Mouse (Mus musculus) midbrain, postnatal 0 days (tissue): ENCODE measurements around the gene Zfp282. TPM values are rescaled to one million over a fixed set of nuclear protein-coding genes. Genes with fewer than 3 reads are reported as not detected.

ENCODE experiments used
- ATAC-seq: fragments of 200-750 bp; cut with Nextera tagmentation; 2 replicates; pipeline ENCODE4 v1.8.0; 2017; ENCODE audit warnings: moderate number of reproducible peaks, mild to moderate bottlenecking, moderate TSS enrichment, moderate library complexity; ENCODE audit not compliant: low FRiP score
- DNase-seq: peaks from one replicate; pipeline ENCODE4 v3.0.0-alpha.2; 2015; ENCODE audit warnings: low spot score
- H3K27ac ChIP-seq: fragments of 300-500 bp; sonication (generic); 2 replicates; pipeline ENCODE4 v1.5.1; 2014; ENCODE audit warnings: low read depth, mild to moderate bottlenecking, low read length, mixed read lengths
- H3K27me3 ChIP-seq: fragments of 300-500 bp; sonication (generic); 2 replicates; pipeline ENCODE4 v1.6.1; 2014; ENCODE audit warnings: low read length, control low read depth, mixed read lengths; ENCODE audit not compliant: insufficient read depth
- H3K36me3 ChIP-seq: fragments of 300-500 bp; sonication (generic); 2 replicates; pipeline ENCODE4 v1.6.1; 2014; ENCODE audit warnings: low read length, control low read depth, mixed read lengths; ENCODE audit not compliant: insufficient read depth
- H3K4me1 ChIP-seq: fragments of 300-500 bp; sonication (generic); 2 replicates; pipeline ENCODE4 v1.6.1; 2014; ENCODE audit warnings: mild to moderate bottlenecking, control low read depth, antibody characterized with exemption, low read length, mixed read lengths; ENCODE audit not compliant: insufficient read depth
- H3K4me2 ChIP-seq: fragments of 300-500 bp; sonication (generic); 2 replicates; pipeline ENCODE4 v1.6.1; 2014; ENCODE audit warnings: low read depth, mild to moderate bottlenecking, low read length, mixed read lengths; ENCODE audit not compliant: poor library complexity, severe bottlenecking
- H3K4me3 ChIP-seq: fragments of 300-500 bp; sonication (generic); 2 replicates; pipeline ENCODE4 v1.5.1; 2014; ENCODE audit warnings: low read depth, mild to moderate bottlenecking, low read length, moderate library complexity
- H3K9ac ChIP-seq: fragments of 300-500 bp; sonication (generic); replicated peaks from 2 replicates; pipeline ENCODE4 v1.6.1; 2014; ENCODE audit warnings: mild to moderate bottlenecking, low read length, moderate library complexity, mixed read lengths; ENCODE audit not compliant: poor library complexity, severe bottlenecking
- H3K9me3 ChIP-seq: fragments of 300-500 bp; sonication (generic); 2 replicates; pipeline ENCODE4 v1.6.1; 2016; ENCODE audit warnings: low read length, control low read depth
- CTCF ChIP-seq: IDR thresholded peaks from 2 replicates; pipeline ENCODE4 v1.5.1; 2016; ENCODE audit warnings: antibody characterized with exemption, mild to moderate bottlenecking
- WGBS: fragments of 180-500 bp; shearing (Covaris S2); extraction: QIAGEN DNeasy Blood & Tissue Kit; methylation state at CpG from one replicate; pipeline ENCODE4 v1.1.7; 2014; 5-methylcytosine and 5-hydroxymethylcytosine counted together
- polyA plus RNA-seq: library from polyadenylated mRNA; unstranded; fragments of >200 nt; fragmentation: Nextera tagmentation; extraction: Ambion mirVana; gene quantifications from 2 replicates; pipeline ENCODE4 v1.2.1, GENCODE M21; 2015
- total RNA-seq: library from RNA; depleted of rRNA; stranded (reverse); fragments of >200 nt; gene quantifications from 2 replicates; pipeline ENCODE4 v1.2.3, GENCODE M21; 2014

The Zfp282 gene
- total and polyA plus RNA-seq, 2 experiments from 2014 or later, result 17.2 to 42.9 TPM

GRCm38 (mm10) chr6:47835482-47835983 is 41.5 kb upstream of the Zfp282 start, which contains the start of gene Zfp398:
Gene Zfp398, plus strand, starts transcription at chr6:47835661.
- Histone ChIP-seq H3K9ac (peak within 1 kb of the TSS; percentile 81), H3K27ac (peak within 1 kb of the TSS; percentile 92), H3K9me3 (no peaks in the 10 kb centered on the region), H3K27me3 (no peaks in the 10 kb centered on the region), H3K4me3 (peak within 1 kb of the TSS; percentile 84), H3K36me3 (peaks cover 4% of the 10 kb centered on the region; the same call in 1 of the 2 replicates), H3K4me2 (peak within 1 kb of the TSS; percentile 59), H3K4me1 (peaks cover 4% of the 10 kb centered on the region; the same call in 1 of the 2 replicates)
- peak; percentile 96 for DNase-seq
- TF ChIP-seq CTCF, result peak; percentile 98
- under 1% methylated on average over 49 of the region's 52 CpGs for WGBS
- ATAC-seq, result peak; percentile 96

GRCm38 (mm10) chr6:47835984-47836521 is 41.0 kb upstream of the Zfp282 start:
- Histone ChIP-seq H3K4me3 (peak overlapping the region; percentile 84), H3K9ac (peak overlapping the region; percentile 81), H3K27ac (peak overlapping the region; percentile 92), H3K4me2 (peak overlapping the region; percentile 59), H3K27me3 (no peaks in the 10 kb centered on the region), H3K36me3 (peaks cover 9% of the 10 kb centered on the region; the same call in 1 of the 2 replicates), H3K9me3 (no peaks in the 10 kb centered on the region), H3K4me1 (peaks cover 4% of the 10 kb centered on the region; the same call in 1 of the 2 replicates)
- no peak for TF ChIP-seq CTCF
- WGBS, result 0% methylated on average over 48 of the region's 49 CpGs
- ATAC-seq, result peak; percentile 83
- peak; percentile 70 for DNase-seq

GRCm38 (mm10) chr6:47837630-47838029 is 39.4 kb upstream of the Zfp282 start:
- no peak for ATAC-seq
- Histone ChIP-seq H3K4me1 (peaks cover 4% of the 10 kb centered on the region; the same call in 1 of the 2 replicates), H3K4me3 (no peak overlapping the region), H3K27me3 (no peaks in the 10 kb centered on the region), H3K9me3 (no peaks in the 10 kb centered on the region), H3K9ac (no peak overlapping the region), H3K36me3 (peaks cover 10% of the 10 kb centered on the region; the same call in 1 of the 2 replicates), H3K27ac (no peak overlapping the region), H3K4me2 (no peak overlapping the region)
- TF ChIP-seq CTCF, result no peak
- DNase-seq, result no peak
- WGBS, result 81% methylated on average over 2 of the region's 2 CpGs

GRCm38 (mm10) chr6:47841077-47841476 is 35.9 kb upstream of the Zfp282 start:
- H3K27ac ChIP-seq, result no peak overlapping the region
- no peak overlapping the region for H3K4me2 ChIP-seq
- H3K36me3 ChIP-seq, result peaks cover 10% of the 10 kb centered on the region; the same call in 1 of the 2 replicates
- H3K9me3 ChIP-seq, result no peaks in the 10 kb centered on the region
- peaks cover 4% of the 10 kb centered on the region; the same call in 1 of the 2 replicates for H3K4me1 ChIP-seq
- no peak for TF ChIP-seq CTCF
- DNase-seq (no peak), ATAC-seq (no peak)
- WGBS, result 94% methylated on average over 1 of the region's 1 CpGs
- no peak overlapping the region for H3K4me3 ChIP-seq
- H3K27me3 ChIP-seq, result no peaks in the 10 kb centered on the region
- no peak overlapping the region for H3K9ac ChIP-seq

GRCm38 (mm10) chr6:47841831-47842230 is 35.2 kb upstream of the Zfp282 start:
- Histone ChIP-seq H3K4me2 (no peak overlapping the region), H3K27me3 (no peaks in the 10 kb centered on the region), H3K27ac (no peak overlapping the region), H3K9ac (no peak overlapping the region), H3K9me3 (no peaks in the 10 kb centered on the region), H3K4me3 (no peak overlapping the region), H3K36me3 (peaks cover 13% of the 10 kb centered on the region; the same call in 1 of the 2 replicates), H3K4me1 (peaks cover 4% of the 10 kb centered on the region; the same call in 1 of the 2 replicates)
- WGBS, result 96% methylated on average over 2 of the region's 2 CpGs
- no peak for DNase-seq
- no peak for TF ChIP-seq CTCF
- ATAC-seq, result no peak

GRCm38 (mm10) chr6:47842337-47842736 is 34.7 kb upstream of the Zfp282 start:
- no peak for TF ChIP-seq CTCF
- H3K36me3 ChIP-seq, result peaks cover 13% of the 10 kb centered on the region; the same call in 1 of the 2 replicates
- no peak overlapping the region for H3K4me2 ChIP-seq
- H3K4me1 ChIP-seq, result peaks cover 4% of the 10 kb centered on the region; the same call in 1 of the 2 replicates
- ATAC-seq (no peak), DNase-seq (no peak)
- H3K9ac ChIP-seq, result no peak overlapping the region
- H3K27me3 ChIP-seq, result no peaks in the 10 kb centered on the region
- H3K4me3 ChIP-seq, result no peak overlapping the region
- 93% methylated on average over 1 of the region's 1 CpGs for WGBS
- no peak overlapping the region for H3K27ac ChIP-seq
- H3K9me3 ChIP-seq, result no peaks in the 10 kb centered on the region
